Mouse (Mus musculus) forebrain, embryonic 12.5 days (tissue): ENCODE data around the gene Cep78. TPM values are rescaled to one million over a fixed set of nuclear protein-coding genes. Genes with fewer than 3 reads are reported as not detected.

Experiments used
- ATAC-seq: fragments of 200-750 bp; cut with Nextera tagmentation; 2 replicates; pipeline ENCODE4 v1.8.0; 2017; ENCODE audit warnings: moderate TSS enrichment; ENCODE audit not compliant: low FRiP score
- H3K27ac ChIP-seq: fragments of 300-500 bp; sonication (generic); 2 replicates; pipeline ENCODE4 v1.5.1; 2016; ENCODE audit warnings: mild to moderate bottlenecking
- H3K27me3 ChIP-seq: fragments of 300-500 bp; sonication (generic); 2 replicates; pipeline ENCODE4 v1.6.1; 2016; ENCODE audit warnings: mild to moderate bottlenecking
- H3K36me3 ChIP-seq: fragments of 300-500 bp; sonication (generic); replicated peaks from 2 replicates; pipeline ENCODE4 v1.6.1; 2016; ENCODE audit warnings: mild to moderate bottlenecking
- H3K4me1 ChIP-seq: fragments of 300-500 bp; sonication (generic); 2 replicates; pipeline ENCODE4 v1.6.1; 2016
- H3K4me2 ChIP-seq: fragments of 300-500 bp; sonication (generic); 2 replicates; pipeline ENCODE4 v1.6.1; 2016; ENCODE audit warnings: mild to moderate bottlenecking, moderate library complexity
- H3K4me3 ChIP-seq: fragments of 300-500 bp; sonication (generic); replicated peaks from 2 replicates; pipeline ENCODE4 v1.5.1; 2016; ENCODE audit warnings: mild to moderate bottlenecking
- H3K9ac ChIP-seq: fragments of 300-500 bp; sonication (generic); 2 replicates; pipeline ENCODE4 v1.6.1; 2016; ENCODE audit warnings: mild to moderate bottlenecking
- H3K9me3 ChIP-seq: fragments of 300-500 bp; sonication (generic); 2 replicates; pipeline ENCODE4 v1.6.1; 2016
- WGBS: fragments of 180-500 bp; shearing (Covaris S2); methylation state at CpG from one replicate; pipeline ENCODE4 v1.1.7; 2016; 5-methylcytosine and 5-hydroxymethylcytosine counted together
- polyA plus RNA-seq: library from polyadenylated mRNA; unstranded; fragments of >200 nt; fragmentation: Nextera tagmentation; extraction: Ambion mirVana; gene quantifications from 2 replicates; pipeline ENCODE4 v1.2.1, GENCODE M21; 2016

Gene Cep78
- polyA plus RNA-seq, 1 experiment from 2014 or later, result 65.2 TPM

- no peak for ATAC-seq
- Histone ChIP-seq H3K4me2 (no peak overlapping the region), H3K27ac (no peak overlapping the region), H3K9ac (no peak overlapping the region), H3K4me3 (no peak overlapping the region), H3K4me1 (peaks cover 6% of the 10 kb centered on the region), H3K27me3 (no peaks in the 10 kb centered on the region), H3K36me3 (no peaks in the 10 kb centered on the region), H3K9me3 (no peaks in the 10 kb centered on the region)
- 90% methylated on average over 8 of the region's 8 CpGs for WGBS
Observed at GRCm38 (mm10) chr19:16007131-16007530, 22.3 kb upstream of the Cep78 start.

GRCm38 (mm10) chr19:15998157-15998556 is 13.4 kb upstream of the Cep78 start:
- no peak overlapping the region for H3K4me2 ChIP-seq
- peak; percentile 68; the same call in 1 of the 2 replicates for ATAC-seq
- no peak overlapping the region for H3K9ac ChIP-seq
- H3K36me3 ChIP-seq, result no peaks in the 10 kb centered on the region
- H3K9me3 ChIP-seq, result no peaks in the 10 kb centered on the region
- H3K4me1 ChIP-seq, result peaks cover 7% of the 10 kb centered on the region
- no peak overlapping the region for H3K27ac ChIP-seq
- H3K27me3 ChIP-seq, result no peaks in the 10 kb centered on the region
- no peak overlapping the region for H3K4me3 ChIP-seq
- 2% methylated on average over 3 of the region's 3 CpGs for WGBS

- ATAC-seq, result peak; percentile 79
- Histone ChIP-seq H3K4me3 (no peak overlapping the region), H3K36me3 (no peaks in the 10 kb centered on the region), H3K27me3 (no peaks in the 10 kb centered on the region), H3K4me1 (peaks cover 7% of the 10 kb centered on the region), H3K9ac (no peak overlapping the region), H3K4me2 (peak overlapping the region; percentile 27), H3K27ac (peak overlapping the region; percentile 69), H3K9me3 (no peaks in the 10 kb centered on the region)
- 58% methylated on average over 12 of the region's 12 CpGs for WGBS
Observed at GRCm38 (mm10) chr19:15996901-15997564, 12.2 kb upstream of the Cep78 start.

- no peak for ATAC-seq
- Histone ChIP-seq H3K36me3 (no peaks in the 10 kb centered on the region; the same call in 1 of the 2 replicates), H3K4me1 (peaks cover 4% of the 10 kb centered on the region; the same call in 1 of the 2 replicates), H3K9ac (no peak overlapping the region), H3K4me3 (no peak overlapping the region), H3K4me2 (no peak overlapping the region), H3K9me3 (no peaks in the 10 kb centered on the region), H3K27me3 (no peaks in the 10 kb centered on the region), H3K27ac (no peak overlapping the region)
- 98% methylated on average over 1 of the region's 1 CpGs for WGBS
Observed at GRCm38 (mm10) chr19:15990102-15990501, 5.3 kb upstream of the Cep78 start.

- H3K9ac ChIP-seq, result peak overlapping the region; percentile 93
- ATAC-seq, result no peak
- H3K4me1 ChIP-seq, result peaks cover 31% of the 10 kb centered on the region
- H3K4me3 ChIP-seq, result peak overlapping the region; percentile 80
- peak overlapping the region; percentile 93; the same call in 1 of the 2 replicates for H3K27ac ChIP-seq
- H3K9me3 ChIP-seq, result no peaks in the 10 kb centered on the region
- WGBS, result 32% methylated on average over 10 of the region's 10 CpGs
- H3K27me3 ChIP-seq, result no peaks in the 10 kb centered on the region
- H3K4me2 ChIP-seq, result peak overlapping the region; percentile 67
- H3K36me3 ChIP-seq, result peaks cover 8% of the 10 kb centered on the region; the same call in 1 of the 2 replicates
Observed at GRCm38 (mm10) chr19:15985172-15985713, 454 bp upstream of the Cep78 start.

GRCm38 (mm10) chr19:15983739-15984344 is 947 bp downstream of the Cep78 start:
- no peaks in the 10 kb centered on the region for H3K27me3 ChIP-seq
- H3K27ac ChIP-seq, result peak overlapping the region; percentile 93
- H3K9me3 ChIP-seq, result no peaks in the 10 kb centered on the region
- peaks cover 31% of the 10 kb centered on the region for H3K4me1 ChIP-seq
- ATAC-seq, result 0 out of 2 replicates have a peak, but pooled peaks have one; percentile 40
- peak overlapping the region; percentile 80 for H3K4me3 ChIP-seq
- 49% methylated on average over 15 of the region's 15 CpGs for WGBS
- H3K9ac ChIP-seq, result peak overlapping the region; percentile 93
- peaks cover 16% of the 10 kb centered on the region for H3K36me3 ChIP-seq
- peak overlapping the region; percentile 67 for H3K4me2 ChIP-seq

- H3K4me2 ChIP-seq, result peak overlapping the region; percentile 67
- peaks cover 21% of the 10 kb centered on the region for H3K36me3 ChIP-seq
- H3K27ac ChIP-seq, result no peak overlapping the region
- no peaks in the 10 kb centered on the region for H3K9me3 ChIP-seq
- 39% methylated on average over 9 of the region's 10 CpGs for WGBS
- no peak for ATAC-seq
- H3K4me3 ChIP-seq, result peak overlapping the region; percentile 16
- no peaks in the 10 kb centered on the region for H3K27me3 ChIP-seq
- 0 out of 2 replicates have a peak overlapping the region, but pooled peaks have one; percentile 17 for H3K9ac ChIP-seq
- H3K4me1 ChIP-seq, result peaks cover 31% of the 10 kb centered on the region
Observed at GRCm38 (mm10) chr19:15982926-15983738, 1.7 kb downstream of the Cep78 start.

- Histone ChIP-seq H3K9ac (0 out of 2 replicates have a peak overlapping the region, but pooled peaks have one; percentile 7), H3K36me3 (peaks cover 34% of the 10 kb centered on the region), H3K4me2 (peak overlapping the region; percentile 67; the same call in 1 of the 2 replicates), H3K27me3 (no peaks in the 10 kb centered on the region), H3K4me1 (peaks cover 31% of the 10 kb centered on the region), H3K27ac (0 out of 2 replicates have a peak overlapping the region, but pooled peaks have one; percentile 13), H3K4me3 (no peak overlapping the region), H3K9me3 (no peaks in the 10 kb centered on the region)
- 55% methylated on average over 4 of the region's 4 CpGs for WGBS
- 0 out of 2 replicates have a peak, but pooled peaks have one; percentile 28 for ATAC-seq
Observed at GRCm38 (mm10) chr19:15981861-15982260, 2.9 kb downstream of the Cep78 start.

GRCm38 (mm10) chr19:15973365-15973764 is 11.4 kb downstream of the Cep78 start:
- H3K9me3 ChIP-seq, result no peaks in the 10 kb centered on the region
- H3K36me3 ChIP-seq, result peaks cover 90% of the 10 kb centered on the region
- no peak overlapping the region for H3K9ac ChIP-seq
- H3K4me2 ChIP-seq, result no peak overlapping the region
- 87% methylated on average over 4 of the region's 4 CpGs for WGBS
- no peak for ATAC-seq
- no peak overlapping the region for H3K27ac ChIP-seq
- no peaks in the 10 kb centered on the region for H3K4me1 ChIP-seq
- no peaks in the 10 kb centered on the region for H3K27me3 ChIP-seq
- H3K4me3 ChIP-seq, result no peak overlapping the region

GRCm38 (mm10) chr19:15965082-15965481 is 19.7 kb downstream of the Cep78 start:
- ATAC-seq, result peak; percentile 75
- peaks cover 62% of the 10 kb centered on the region for H3K36me3 ChIP-seq
- H3K9me3 ChIP-seq, result no peaks in the 10 kb centered on the region
- no peak overlapping the region for H3K27ac ChIP-seq
- no peaks in the 10 kb centered on the region for H3K4me1 ChIP-seq
- no peak overlapping the region for H3K4me3 ChIP-seq
- H3K4me2 ChIP-seq, result no peak overlapping the region
- no peaks in the 10 kb centered on the region for H3K27me3 ChIP-seq
- 63% methylated on average over 3 of the region's 3 CpGs for WGBS
- no peak overlapping the region for H3K9ac ChIP-seq

GRCm38 (mm10) chr19:15964533-15964932 is 20.3 kb downstream of the Cep78 start:
- no peaks in the 10 kb centered on the region for H3K4me1 ChIP-seq
- H3K27me3 ChIP-seq, result no peaks in the 10 kb centered on the region
- no peak overlapping the region for H3K4me2 ChIP-seq
- no peak overlapping the region for H3K4me3 ChIP-seq
- ATAC-seq, result no peak
- no peaks in the 10 kb centered on the region for H3K9me3 ChIP-seq
- H3K36me3 ChIP-seq, result peaks cover 62% of the 10 kb centered on the region
- H3K27ac ChIP-seq, result no peak overlapping the region
- H3K9ac ChIP-seq, result no peak overlapping the region
- WGBS, result 93% methylated on average over 7 of the region's 7 CpGs
